Mouse (Mus musculus): Measurements from ENCODE around the gene E2f4. TPM values are rescaled to one million over a fixed set of nuclear protein-coding genes. Genes with fewer than 3 reads are reported as not detected.
A peak's percentile ranks its signal among the peaks of the same experiment; 100 is the strongest.

The E2f4 gene
- polyA plus RNA-seq, 1 experiment from 2014 or later, result 37.3 TPM

GRCm38 (mm10) chr8:105258911-105259720 is 38.3 kb upstream of the E2f4 start:
- peaks cover 36% of the 10 kb centered on the region for H3K27me3 ChIP-seq (replicated peaks; ENCODE audit: control insufficient read depth, insufficient read depth, low read length)

GRCm38 (mm10) chr8:105259721-105260320 is 37.6 kb upstream of the E2f4 start:
- peak; percentile 60 for ATAC-seq
- WGBS, result 4% methylated on average over 30 of the region's 30 CpGs
- Histone ChIP-seq H3K27me3 (replicated peaks; ENCODE audit: control insufficient read depth, insufficient read depth, low read length) (peaks cover 36% of the 10 kb centered on the region), H3K27ac (ENCODE audit: low read depth, low read length) (no peak overlapping the region), H3K4me3 (ENCODE audit: low read length) (peak overlapping the region; percentile 37), H3K36me3 (ENCODE audit: control insufficient read depth, insufficient read depth, low read length) (no peaks in the 10 kb centered on the region), H3K4me1 (ENCODE audit: control insufficient read depth, insufficient read depth, low read depth, low read length) (peaks cover 21% of the 10 kb centered on the region), H3K9ac (ENCODE audit: low read depth, low read length) (peak overlapping the region; percentile 50), H3K9me3 (ENCODE audit: control insufficient read depth, low read length) (no peaks in the 10 kb centered on the region), H3K4me2 (ENCODE audit: low read length) (peak overlapping the region; percentile 65)

More at GRCm38 (mm10) chr8:105258911-105259720, 38.3 kb upstream of the E2f4 start:
- H3K9me3 ChIP-seq (ENCODE audit: control insufficient read depth, low read length), result no peaks in the 10 kb centered on the region
- peak overlapping the region; percentile 50 for H3K9ac ChIP-seq (ENCODE audit: low read depth, low read length)
- H3K4me1 ChIP-seq (ENCODE audit: control insufficient read depth, insufficient read depth, low read depth, low read length), result peaks cover 19% of the 10 kb centered on the region
- H3K4me2 ChIP-seq (ENCODE audit: low read length), result peak overlapping the region; percentile 65
- peak overlapping the region; percentile 37 for H3K4me3 ChIP-seq (ENCODE audit: low read length)
- ATAC-seq, result peak; percentile 38
- no peaks in the 10 kb centered on the region for H3K36me3 ChIP-seq (ENCODE audit: control insufficient read depth, insufficient read depth, low read length)
- WGBS, result 3% methylated on average over 55 of the region's 55 CpGs
- H3K27ac ChIP-seq (ENCODE audit: low read depth, low read length), result no peak overlapping the region

GRCm38 (mm10) chr8:105260371-105261099 is 36.9 kb upstream of the E2f4 start:
- no peak overlapping the region for H3K4me2 ChIP-seq (ENCODE audit: low read length)
- 54% methylated on average over 7 of the region's 7 CpGs for whole genome bisulfite sequencing
- no peak for ATAC-seq
- no peak overlapping the region for H3K9ac ChIP-seq (ENCODE audit: low read depth, low read length)
- H3K27ac ChIP-seq (ENCODE audit: low read depth, low read length), result no peak overlapping the region
- H3K4me3 ChIP-seq (ENCODE audit: low read length), result no peak overlapping the region
- H3K27me3 ChIP-seq (replicated peaks; ENCODE audit: control insufficient read depth, insufficient read depth, low read length), result peaks cover 36% of the 10 kb centered on the region
- no peaks in the 10 kb centered on the region for H3K36me3 ChIP-seq (ENCODE audit: control insufficient read depth, insufficient read depth, low read length)
- no peaks in the 10 kb centered on the region for H3K9me3 ChIP-seq (ENCODE audit: control insufficient read depth, low read length)
- peaks cover 20% of the 10 kb centered on the region for H3K4me1 ChIP-seq (ENCODE audit: control insufficient read depth, insufficient read depth, low read depth, low read length)

- Histone ChIP-seq H3K4me3 (ENCODE audit: low read length) (no peak overlapping the region), H3K4me2 (ENCODE audit: low read length) (no peak overlapping the region), H3K9ac (ENCODE audit: low read depth, low read length) (no peak overlapping the region), H3K4me1 (ENCODE audit: control insufficient read depth, insufficient read depth, low read depth, low read length) (peaks cover 20% of the 10 kb centered on the region), H3K36me3 (ENCODE audit: control insufficient read depth, insufficient read depth, low read length) (no peaks in the 10 kb centered on the region), H3K27ac (ENCODE audit: low read depth, low read length) (no peak overlapping the region), H3K27me3 (replicated peaks; ENCODE audit: control insufficient read depth, insufficient read depth, low read length) (peaks cover 42% of the 10 kb centered on the region), H3K9me3 (ENCODE audit: control insufficient read depth, low read length) (no peaks in the 10 kb centered on the region; the same call in 1 of the 2 replicates)
- no peak for ATAC-seq
- WGBS, result 88% methylated on average over 12 of the region's 12 CpGs
These were observed 36.0 kb upstream of the E2f4 start for GRCm38 (mm10) chr8:105261326-105261980.

- Histone ChIP-seq H3K4me2 (ENCODE audit: low read length) (no peak overlapping the region; the same call in 1 of the 2 replicates), H3K4me1 (ENCODE audit: control insufficient read depth, insufficient read depth, low read depth, low read length) (peaks cover 26% of the 10 kb centered on the region), H3K27ac (ENCODE audit: low read depth, low read length) (no peak overlapping the region), H3K9ac (ENCODE audit: low read depth, low read length) (no peak overlapping the region), H3K4me3 (ENCODE audit: low read length) (no peak overlapping the region), H3K27me3 (replicated peaks; ENCODE audit: control insufficient read depth, insufficient read depth, low read length) (peaks cover 41% of the 10 kb centered on the region), H3K9me3 (ENCODE audit: control insufficient read depth, low read length) (no peaks in the 10 kb centered on the region; the same call in 1 of the 2 replicates), H3K36me3 (ENCODE audit: control insufficient read depth, insufficient read depth, low read length) (no peaks in the 10 kb centered on the region)
- 39% methylated on average over 16 of the region's 16 CpGs for WGBS
- ATAC-seq, result no peak
These were observed 34.1 kb upstream of the E2f4 start for GRCm38 (mm10) chr8:105263244-105263912.

GRCm38 (mm10) chr8:105264024-105264982 is 33.2 kb upstream of the E2f4 start, which contains the start of the genes Tradd and Fbxl8:
TSS of gene Tradd (minus strand) at chr8:105264609.
TSS of gene Fbxl8 (plus strand) at chr8:105264648.
- Histone ChIP-seq H3K4me2 (ENCODE audit: low read length) (peak within 1 kb of the TSS; percentile 90), H3K36me3 (ENCODE audit: control insufficient read depth, insufficient read depth, low read length) (no peaks in the 10 kb centered on the region), H3K9ac (ENCODE audit: low read depth, low read length) (peak within 1 kb of the TSS; percentile 71), H3K27ac (ENCODE audit: low read depth, low read length) (no peak within 1 kb of the TSS), H3K4me3 (ENCODE audit: low read length) (peak within 1 kb of the TSS; percentile 68), H3K27me3 (replicated peaks; ENCODE audit: control insufficient read depth, insufficient read depth, low read length) (peaks cover 36% of the 10 kb centered on the region), H3K9me3 (ENCODE audit: control insufficient read depth, low read length) (no peaks in the 10 kb centered on the region; the same call in 1 of the 2 replicates), H3K4me1 (ENCODE audit: control insufficient read depth, insufficient read depth, low read depth, low read length) (peaks cover 26% of the 10 kb centered on the region)
- under 1% methylated on average over 46 of the region's 54 CpGs for WGBS
- peak; percentile 7; the same call in 1 of the 2 replicates for ATAC-seq

- Histone ChIP-seq H3K27me3 (replicated peaks; ENCODE audit: control insufficient read depth, insufficient read depth, low read length) (peaks cover 42% of the 10 kb centered on the region), H3K4me3 (ENCODE audit: low read length) (peak overlapping the region; percentile 68), H3K4me1 (ENCODE audit: control insufficient read depth, insufficient read depth, low read depth, low read length) (peaks cover 27% of the 10 kb centered on the region), H3K9me3 (ENCODE audit: control insufficient read depth, low read length) (no peaks in the 10 kb centered on the region; the same call in 1 of the 2 replicates), H3K36me3 (ENCODE audit: control insufficient read depth, insufficient read depth, low read length) (no peaks in the 10 kb centered on the region), H3K4me2 (ENCODE audit: low read length) (peak overlapping the region; percentile 90), H3K9ac (ENCODE audit: low read depth, low read length) (no peak overlapping the region), H3K27ac (ENCODE audit: low read depth, low read length) (no peak overlapping the region)
- ATAC-seq, result no peak
- 12% methylated on average over 10 of the region's 10 CpGs for WGBS
These were observed 32.3 kb upstream of the E2f4 start for GRCm38 (mm10) chr8:105265128-105265527.

All from hindbrain, embryonic 16.5 days (tissue).